Mouse (Mus musculus) forebrain, embryonic 14.5 days (tissue): ENCODE measurements around the gene Olfr628. TPM values are rescaled to one million over a fixed set of nuclear protein-coding genes. Genes with fewer than 3 reads are reported as not detected.
"Not testable (repeated sequence)": the region's sequence is repeated elsewhere in the genome, so short reads cannot be mapped to it uniquely, and the experiment has no call there.

Experiments used
- ATAC-seq: fragments of 200-750 bp; cut with Nextera tagmentation; 2 replicates; pipeline ENCODE4 v1.8.0; 2017; ENCODE audit warnings: mild to moderate bottlenecking, moderate library complexity
- DNase-seq: peaks from one replicate; pipeline ENCODE4 v3.0.0-alpha.2; 2015; ENCODE audit warnings: low spot score
- H3K27ac ChIP-seq: fragments of 300-500 bp; sonication (generic); 2 replicates; pipeline ENCODE4 v1.5.1; 2014; ENCODE audit warnings: low read depth, mild to moderate bottlenecking, control low read depth, low read length, moderate library complexity
- H3K27me3 ChIP-seq: fragments of 300-500 bp; sonication (generic); replicated peaks from 2 replicates; pipeline ENCODE4 v1.6.1; 2014; ENCODE audit warnings: low read length, control low read depth, mixed read lengths; ENCODE audit not compliant: control insufficient read depth, insufficient read depth
- H3K36me3 ChIP-seq: fragments of 300-500 bp; sonication (generic); 2 replicates; pipeline ENCODE4 v1.6.1; 2014; ENCODE audit warnings: low read length, control low read depth; ENCODE audit not compliant: control insufficient read depth, insufficient read depth
- H3K4me1 ChIP-seq: fragments of 300-500 bp; sonication (generic); 2 replicates; pipeline ENCODE4 v1.6.1; 2014; ENCODE audit warnings: antibody characterized with exemption, low read length, control low read depth; ENCODE audit not compliant: control insufficient read depth, insufficient read depth
- H3K4me2 ChIP-seq: fragments of 300-500 bp; sonication (generic); 2 replicates; pipeline ENCODE4 v1.6.1; 2014; ENCODE audit warnings: mild to moderate bottlenecking, control low read depth, low read length
- H3K4me3 ChIP-seq: fragments of 300-500 bp; sonication (generic); 2 replicates; pipeline ENCODE4 v1.5.1; 2014; ENCODE audit warnings: low read depth, low read length, control low read depth
- H3K9ac ChIP-seq: fragments of 300-500 bp; sonication (generic); 2 replicates; pipeline ENCODE4 v1.6.1; 2014; ENCODE audit warnings: mild to moderate bottlenecking, low read length, control low read depth, moderate library complexity
- H3K9me3 ChIP-seq: fragments of 300-500 bp; sonication (generic); replicated peaks from 2 replicates; pipeline ENCODE4 v1.6.1; 2016; ENCODE audit warnings: low read length, control low read depth, mixed read lengths; ENCODE audit not compliant: control insufficient read depth
- WGBS: fragments of 180-500 bp; shearing (Covaris S2); extraction: QIAGEN DNeasy Blood & Tissue Kit; methylation state at CpG from one replicate; pipeline ENCODE4 v1.1.7; 2014; 5-methylcytosine and 5-hydroxymethylcytosine counted together
- polyA plus RNA-seq: library from polyadenylated mRNA; unstranded; fragments of >200 nt; fragmentation: Nextera tagmentation; extraction: Ambion mirVana; gene quantifications from 2 replicates; pipeline ENCODE4 v1.2.1, GENCODE M21; 2014

Olfr628 gene
- not detected in 2 replicates for polyA plus RNA-seq

- Histone ChIP-seq H3K4me1 (no peaks in the 10 kb centered on the region), H3K36me3 (no peaks in the 10 kb centered on the region), H3K4me3 (no peak within 1 kb of the TSS), H3K27me3 (no peaks in the 10 kb centered on the region), H3K4me2 (no peak within 1 kb of the TSS), H3K9me3 (no peaks in the 10 kb centered on the region), H3K27ac (no peak within 1 kb of the TSS), H3K9ac (no peak within 1 kb of the TSS)
- no peak for ATAC-seq
- WGBS, result 82% methylated on average over 1 of the region's 1 CpGs
- no peak for DNase-seq
These were observed at the start of gene Olfr628 for GRCm38 (mm10) chr7:103730074-103730473. Gene Olfr628 (plus strand): TSS chr7:103730374.

- H3K27ac ChIP-seq, result no peak within 1 kb of the TSS
These were observed 47.8 kb upstream of the Olfr628 start, which contains the start of gene Olfr625-ps1 for GRCm38 (mm10) chr7:103682420-103682819. Gene Olfr625-ps1 (plus strand): TSS chr7:103682720.

GRCm38 (mm10) chr7:103699469-103699868 lies 30.7 kb upstream of the Olfr628 start:
- no peak overlapping the region for H3K27ac ChIP-seq
- H3K4me1 ChIP-seq, result no peaks in the 10 kb centered on the region
- no peak overlapping the region for H3K4me3 ChIP-seq
- no peaks in the 10 kb centered on the region for H3K9me3 ChIP-seq
- H3K27me3 ChIP-seq, result no peaks in the 10 kb centered on the region
- H3K36me3 ChIP-seq, result no peaks in the 10 kb centered on the region
- no peak overlapping the region for H3K9ac ChIP-seq
- H3K4me2 ChIP-seq, result no peak overlapping the region
- ATAC-seq (no peak), DNase-seq (peak; percentile 3)
- WGBS, result 85% methylated on average over 4 of the region's 4 CpGs

More at GRCm38 (mm10) chr7:103682420-103682819, 47.8 kb upstream of the Olfr628 start, which contains the start of gene Olfr625-ps1:
- H3K9ac ChIP-seq, result no peak within 1 kb of the TSS
- no peaks in the 10 kb centered on the region for H3K27me3 ChIP-seq
- H3K36me3 ChIP-seq, result no peaks in the 10 kb centered on the region
- H3K4me1 ChIP-seq, result no peaks in the 10 kb centered on the region
- H3K4me2 ChIP-seq, result no peak within 1 kb of the TSS
- ATAC-seq (no peak), DNase-seq (no peak)
- H3K9me3 ChIP-seq, result no peaks in the 10 kb centered on the region
- no peak within 1 kb of the TSS for H3K4me3 ChIP-seq

GRCm38 (mm10) chr7:103712024-103712423 lies 18.1 kb upstream of the Olfr628 start:
- 41% methylated on average over 2 of the region's 2 CpGs for WGBS
- Histone ChIP-seq H3K27ac (no peak overlapping the region), H3K9me3 (no peaks in the 10 kb centered on the region), H3K4me2 (no peak overlapping the region), H3K4me3 (no peak overlapping the region), H3K27me3 (no peaks in the 10 kb centered on the region), H3K4me1 (no peaks in the 10 kb centered on the region), H3K36me3 (no peaks in the 10 kb centered on the region), H3K9ac (no peak overlapping the region)
- ATAC-seq (no peak), DNase-seq (no peak)

- Histone ChIP-seq H3K4me3 (no peak within 1 kb of the TSS), H3K4me2 (no peak within 1 kb of the TSS), H3K4me1 (no peaks in the 10 kb centered on the region), H3K9me3 (no peaks in the 10 kb centered on the region), H3K9ac (no peak within 1 kb of the TSS), H3K27me3 (no peaks in the 10 kb centered on the region), H3K27ac (no peak within 1 kb of the TSS), H3K36me3 (no peaks in the 10 kb centered on the region)
- ATAC-seq (no peak), DNase-seq (no peak)
These were observed 15.8 kb upstream of the Olfr628 start, which contains the start of gene Olfr243 for GRCm38 (mm10) chr7:103714371-103714770. Gene Olfr243 (plus strand): TSS chr7:103714671.

- not testable (repeated sequence) for H3K27ac ChIP-seq, ATAC-seq, H3K4me1 ChIP-seq, H3K4me2 ChIP-seq, H3K9ac ChIP-seq, H3K4me3 ChIP-seq, H3K9me3 ChIP-seq, H3K36me3 ChIP-seq, H3K27me3 ChIP-seq
- 95% methylated on average over 1 of the region's 1 CpGs for WGBS
- peak; percentile 2 for DNase-seq
These were observed 13.8 kb upstream of the Olfr628 start for GRCm38 (mm10) chr7:103716398-103716797.

GRCm38 (mm10) chr7:103744843-103745242 lies 14.7 kb downstream of the Olfr628 start, which contains the start of gene Olfr629:
Gene Olfr629 (minus strand): TSS chr7:103744943.
- WGBS, result 77% methylated on average over 2 of the region's 2 CpGs
- ATAC-seq, result no peak
- Histone ChIP-seq H3K9me3 (no peaks in the 10 kb centered on the region), H3K36me3 (no peaks in the 10 kb centered on the region), H3K27me3 (no peaks in the 10 kb centered on the region), H3K4me1 (no peaks in the 10 kb centered on the region), H3K9ac (no peak within 1 kb of the TSS), H3K4me2 (no peak within 1 kb of the TSS), H3K4me3 (no peak within 1 kb of the TSS), H3K27ac (no peak within 1 kb of the TSS)
- no peak for DNase-seq

- Histone ChIP-seq H3K9me3 (no peaks in the 10 kb centered on the region), H3K27me3 (no peaks in the 10 kb centered on the region), H3K4me1 (no peaks in the 10 kb centered on the region), H3K9ac (no peak within 1 kb of the TSS), H3K4me3 (no peak within 1 kb of the TSS), H3K4me2 (no peak within 1 kb of the TSS), H3K27ac (no peak within 1 kb of the TSS), H3K36me3 (no peaks in the 10 kb centered on the region)
- DNase-seq, result no peak
- 45% methylated on average over 2 of the region's 2 CpGs for WGBS
- ATAC-seq, result no peak
These were observed 27.1 kb downstream of the Olfr628 start, which contains the start of gene Olfr630 for GRCm38 (mm10) chr7:103757233-103757632. Gene Olfr630 (minus strand): TSS chr7:103757333.

- not testable (repeated sequence) for H3K27me3 ChIP-seq, H3K27ac ChIP-seq, DNase-seq, ATAC-seq, H3K9ac ChIP-seq, H3K36me3 ChIP-seq, H3K4me3 ChIP-seq, H3K4me2 ChIP-seq, H3K9me3 ChIP-seq, H3K4me1 ChIP-seq
- whole genome bisulfite sequencing, result 86% methylated on average over 6 of the region's 6 CpGs
These were observed 32.0 kb downstream of the Olfr628 start for GRCm38 (mm10) chr7:103762212-103762611.
